Mouse (Mus musculus) spleen, postnatal 10 days (tissue): ENCODE measurements around the gene Tssk6.
"Not testable (repeated sequence)": the region's sequence is repeated elsewhere in the genome, so short reads cannot be mapped to it uniquely, and the experiment has no call there.

ENCODE experiments used
- DNase-seq, 2 experiments: peaks; one replicate each; pipeline ENCODE4 v3.0.0; 2021 to 2022; ENCODE audit warnings: low spot score in 2 of 2

The Tssk6 gene

GRCm38 (mm10) chr8:69919010-69919409, 17.0 kb downstream of the Tssk6 start:
- peak; percentile 72 to 81 for DNase-seq

DNA sequence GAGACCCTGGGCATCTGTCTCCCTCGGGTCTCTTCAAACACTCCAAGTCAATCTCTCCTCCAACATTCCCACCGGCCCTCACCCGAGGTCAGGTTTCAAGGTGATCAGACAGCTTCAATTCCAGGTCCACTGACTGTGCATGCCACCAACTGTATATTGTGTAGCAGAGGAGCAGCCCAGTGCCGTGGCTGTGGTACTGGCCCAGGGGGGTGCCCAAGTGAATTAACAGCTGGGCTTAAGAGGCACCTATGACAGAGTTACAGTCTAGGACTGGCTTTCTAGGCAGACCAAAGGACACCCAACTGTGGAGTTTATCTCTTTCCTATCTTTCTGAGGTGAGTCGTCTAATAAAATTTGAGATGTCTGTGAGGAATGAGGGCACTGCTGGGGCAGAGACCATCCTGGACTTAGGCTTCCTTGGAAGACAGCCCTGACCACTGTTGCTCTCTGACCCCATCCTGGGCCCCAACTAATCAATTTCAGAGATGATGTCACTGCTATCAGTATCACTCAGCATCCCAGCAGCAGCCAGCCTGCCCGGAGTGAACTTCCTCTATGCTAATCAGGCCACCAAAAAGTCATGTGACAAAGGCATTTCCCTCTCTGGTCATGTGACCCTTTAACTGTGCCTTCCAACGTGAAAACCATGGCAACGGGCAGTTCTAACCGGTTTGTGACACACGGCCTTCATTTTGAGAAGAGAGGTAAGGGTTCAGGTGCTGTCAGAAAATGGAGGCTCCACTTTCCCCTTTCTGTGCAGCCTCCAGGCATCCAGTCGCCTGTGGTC, 18.1 kb downstream of the Tssk6 start:
- DNase-seq, result peak; percentile 64 to 91

- no peak for DNase-seq
Observed at GRCm38 (mm10) chr8:69921141-69921540, 19.2 kb downstream of the Tssk6 start.

DNA sequence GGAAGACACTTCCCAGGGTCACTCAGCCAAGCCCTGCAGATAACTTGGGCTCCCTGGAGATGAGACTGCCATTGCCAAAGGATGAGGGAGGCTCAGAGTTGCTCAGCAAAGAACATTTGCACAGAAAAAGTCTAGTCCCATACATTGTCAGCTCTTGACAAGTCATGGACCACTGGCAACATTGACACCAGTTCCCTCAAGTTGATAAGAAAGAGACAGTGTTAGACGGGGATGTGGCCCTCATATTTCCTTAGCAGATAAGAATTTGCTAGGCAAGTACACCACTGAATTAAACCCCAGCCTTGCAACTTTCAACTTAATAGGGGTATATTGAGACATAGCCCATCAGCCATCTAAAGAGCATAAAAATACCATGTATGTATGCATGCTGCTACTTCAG, 22.0 kb downstream of the Tssk6 start:
- no peak for DNase-seq

- no peak for DNase-seq
Observed at GRCm38 (mm10) chr8:69926901-69927300, 24.9 kb downstream of the Tssk6 start.

DNA sequence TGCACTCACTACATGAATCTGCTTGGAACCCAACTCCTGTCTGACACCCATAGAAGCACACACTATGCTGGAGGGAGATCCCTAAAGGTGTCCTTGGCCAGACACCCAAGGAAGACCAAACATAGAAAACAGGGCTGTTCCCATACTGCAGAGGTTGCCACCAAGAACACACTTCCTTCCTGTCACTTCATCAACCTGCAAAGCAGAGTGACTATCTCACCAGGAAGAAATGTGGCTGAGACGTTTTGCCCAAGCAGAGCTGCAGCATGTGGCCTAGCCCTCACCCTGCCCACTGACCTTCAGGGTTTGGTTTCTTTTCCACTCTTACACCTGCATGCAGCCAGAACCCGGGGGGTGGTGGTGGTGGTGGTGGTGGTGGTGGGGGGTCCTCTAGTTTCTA, 31.8 kb downstream of the Tssk6 start:
- no peak for DNase-seq

- DNase-seq, result no peak
Observed at GRCm38 (mm10) chr8:69934582-69934981, 32.6 kb downstream of the Tssk6 start.

DNA sequence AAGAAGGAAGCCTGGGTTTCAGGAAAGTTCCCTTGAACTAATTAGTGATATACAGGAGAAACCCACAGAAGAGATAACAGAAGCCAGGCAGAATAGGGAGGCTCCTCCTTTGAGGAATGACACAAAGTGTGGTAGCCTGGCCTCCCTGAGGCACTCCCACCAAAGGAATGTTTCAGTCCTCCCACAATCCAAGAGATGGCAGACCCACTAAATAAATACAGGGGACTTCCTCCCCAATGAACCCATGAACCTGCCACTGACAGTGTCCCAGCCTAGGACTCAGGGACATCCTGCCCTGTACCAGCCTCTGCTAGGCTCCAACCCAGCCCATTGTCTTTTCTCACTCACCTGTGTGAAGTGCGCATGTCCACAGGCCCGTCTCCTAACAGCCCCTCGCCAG, 33.4 kb downstream of the Tssk6 start:
- no peak for DNase-seq

GRCm38 (mm10) chr8:69936050-69936794, 34.2 kb downstream of the Tssk6 start:
- DNase-seq, result no peak

DNA sequence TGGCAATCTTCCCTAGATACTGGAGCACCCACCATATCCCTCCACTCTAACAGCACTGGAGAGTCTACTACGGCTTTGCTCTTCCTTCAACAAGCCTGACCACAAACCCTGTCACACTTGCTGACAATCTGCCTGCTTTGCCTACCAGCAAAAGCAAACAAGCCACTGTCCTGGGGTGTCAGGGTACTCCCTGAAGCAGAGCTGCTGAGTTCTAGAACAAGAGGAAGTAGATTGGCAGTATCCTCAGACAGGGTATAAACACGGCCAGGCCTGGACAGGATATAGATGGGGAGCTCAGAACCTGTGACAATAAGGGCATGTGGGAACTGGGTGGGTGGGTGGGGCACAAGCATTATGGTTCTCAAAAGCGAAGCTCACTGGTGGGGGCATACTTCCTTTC, 35.5 kb downstream of the Tssk6 start:
- DNase-seq, result peak in 1 of 2 experiments; percentile 31

- no peak for DNase-seq
Observed at GRCm38 (mm10) chr8:69938245-69938982, 36.4 kb downstream of the Tssk6 start.

DNA sequence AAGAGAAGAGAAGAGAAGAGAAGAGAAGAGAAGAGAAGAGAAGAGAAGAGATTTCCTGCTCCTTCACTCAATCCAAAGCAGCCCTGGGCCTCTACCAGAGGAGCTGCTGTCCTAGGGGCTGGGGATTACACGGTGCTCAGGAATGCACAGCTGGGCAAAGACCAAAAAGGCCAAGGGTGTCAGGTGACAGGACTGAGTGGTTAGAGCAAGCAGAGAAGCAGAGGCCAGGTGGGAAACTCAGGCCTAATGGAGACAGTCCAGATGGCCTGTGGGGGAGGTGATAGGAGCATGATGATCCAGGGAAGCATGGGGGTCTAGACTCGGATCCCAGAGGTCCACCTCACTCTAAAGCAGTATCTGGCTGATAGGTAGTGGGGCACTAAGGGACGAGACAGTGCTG, 37.6 kb downstream of the Tssk6 start:
- no peak for DNase-seq

DNA sequence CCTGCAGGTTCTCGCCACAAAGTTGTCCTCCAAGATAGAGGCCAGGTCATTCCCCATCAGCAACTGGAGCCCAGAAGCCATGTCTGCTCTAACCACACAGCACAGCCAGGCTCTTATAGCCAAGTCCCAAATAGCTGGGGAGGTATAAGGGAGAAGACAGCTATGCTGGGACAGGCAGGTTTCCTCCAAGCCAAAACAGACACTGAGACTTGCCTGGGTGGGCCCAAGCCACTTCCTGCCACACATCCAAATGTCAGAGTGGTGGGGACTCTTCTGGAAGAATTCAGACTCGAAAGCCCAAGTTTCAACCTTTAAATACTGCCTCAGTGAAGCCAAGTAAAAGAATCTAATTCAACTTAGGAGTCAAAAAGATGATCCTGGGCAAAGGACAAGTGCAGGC, 38.4 kb downstream of the Tssk6 start:
- DNase-seq, result no peak

- not testable (repeated sequence) for DNase-seq
Observed at GRCm38 (mm10) chr8:69942495-69942894, 40.5 kb downstream of the Tssk6 start.

DNA sequence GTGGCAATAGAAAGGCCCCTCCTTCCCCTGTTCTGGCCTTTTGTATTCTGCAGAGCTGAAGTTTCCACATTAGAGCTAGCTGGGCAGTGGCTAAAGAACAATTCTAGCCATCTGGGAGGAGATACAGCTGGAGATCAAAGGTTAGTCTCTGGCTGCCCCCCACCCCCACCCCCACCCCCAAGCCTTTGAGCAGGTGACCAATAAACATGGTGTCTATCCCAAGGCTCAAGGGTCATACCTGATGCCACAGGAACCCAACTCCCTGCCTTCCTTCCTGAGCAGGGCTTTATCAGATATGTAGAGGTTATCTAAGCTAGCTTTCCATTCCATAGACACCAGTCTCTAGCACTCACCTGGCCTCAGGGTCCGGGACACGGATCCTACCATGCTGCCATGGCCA, 48.3 kb downstream of the Tssk6 start:
- DNase-seq, result no peak
